Mouse (Mus musculus) neural tube, embryonic 13.5 days (tissue): Measurements from ENCODE around the gene Slc9a1. TPM values are rescaled to one million over a fixed set of nuclear protein-coding genes. Genes with fewer than 3 reads are reported as not detected.
A peak's percentile ranks its signal among the peaks of the same experiment; 100 is the strongest.

Experiments
- ATAC-seq: fragments of 200-750 bp; cut with Nextera tagmentation; 2 replicates; pipeline ENCODE4 v1.8.0; 2017; ENCODE audit warnings: low read depth, mild to moderate bottlenecking, moderate TSS enrichment, moderate library complexity
- H3K27ac ChIP-seq: fragments of 300-500 bp; sonication (generic); replicated peaks from 2 replicates; pipeline ENCODE4 v1.5.1; 2015; ENCODE audit warnings: moderate library complexity, mild to moderate bottlenecking, inconsistent platforms
- H3K27me3 ChIP-seq: fragments of 300-500 bp; sonication (generic); 2 replicates; pipeline ENCODE4 v1.6.1; 2015; ENCODE audit warnings: mild to moderate bottlenecking, inconsistent platforms
- H3K36me3 ChIP-seq: fragments of 300-500 bp; sonication (generic); 2 replicates; pipeline ENCODE4 v1.6.1; 2015; ENCODE audit warnings: mild to moderate bottlenecking, inconsistent platforms
- H3K4me1 ChIP-seq: fragments of 300-500 bp; sonication (generic); replicated peaks from 2 replicates; pipeline ENCODE4 v1.6.1; 2015; ENCODE audit warnings: inconsistent platforms
- H3K4me2 ChIP-seq: fragments of 300-500 bp; sonication (generic); 2 replicates; pipeline ENCODE4 v1.6.1; 2015; ENCODE audit warnings: inconsistent platforms, mild to moderate bottlenecking, moderate library complexity
- H3K4me3 ChIP-seq: fragments of 300-500 bp; sonication (generic); 2 replicates; pipeline ENCODE4 v1.5.1; 2015; ENCODE audit warnings: mild to moderate bottlenecking, inconsistent platforms
- H3K9ac ChIP-seq: fragments of 300-500 bp; sonication (generic); 2 replicates; pipeline ENCODE4 v1.6.1; 2015; ENCODE audit warnings: moderate library complexity, mild to moderate bottlenecking, inconsistent platforms
- H3K9me3 ChIP-seq: fragments of 300-500 bp; sonication (generic); 2 replicates; pipeline ENCODE4 v1.6.1; 2016; ENCODE audit warnings: inconsistent platforms
- WGBS: fragments of 180-500 bp; shearing (Covaris S2); methylation state at CpG from one replicate; pipeline ENCODE4 v1.1.7; 2015; 5-methylcytosine and 5-hydroxymethylcytosine counted together
- polyA plus RNA-seq: library from polyadenylated mRNA; unstranded; fragments of >200 nt; fragmentation: Nextera tagmentation; extraction: Ambion mirVana; gene quantifications from 2 replicates; pipeline ENCODE4 v1.2.1, GENCODE M21; 2015

Slc9a1 gene
- polyA plus RNA-seq, 1 experiment from 2014 or later: 7.1 TPM

DNA sequence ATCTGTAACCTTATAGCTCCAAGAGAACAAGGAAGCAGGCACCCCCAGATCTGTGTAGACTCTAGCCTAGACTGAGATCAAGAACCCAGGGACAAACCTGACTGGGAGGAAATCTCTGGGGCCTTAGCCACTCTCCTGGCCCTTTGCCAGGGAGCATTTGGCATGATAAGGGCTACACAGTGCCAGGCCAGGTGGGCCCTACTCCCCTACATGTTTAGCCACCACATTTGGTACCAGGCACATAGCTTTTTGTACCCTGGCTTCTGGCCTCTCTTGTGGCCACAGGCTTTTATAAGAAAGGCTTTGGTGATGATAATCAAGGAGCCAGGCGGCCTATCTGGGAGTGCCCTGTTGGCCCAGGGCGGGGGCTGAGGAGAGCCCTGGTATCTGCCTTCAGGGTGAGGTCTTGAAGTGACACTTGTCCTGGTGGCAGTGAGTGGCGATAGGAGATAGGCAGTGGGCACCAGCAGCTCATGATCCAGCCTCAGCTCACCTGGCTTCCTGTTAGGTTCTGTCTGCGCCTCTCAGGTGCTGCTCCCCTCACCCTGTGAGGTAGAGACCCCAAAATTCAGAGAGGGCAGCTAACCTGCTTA, 25.6 kb downstream of the Slc9a1 start:
- H3K4me1 ChIP-seq: peaks cover 67% of the 10 kb centered on the region
- H3K4me2 ChIP-seq: no peak overlapping the region
- H3K36me3 ChIP-seq: no peaks in the 10 kb centered on the region
- no peak overlapping the region for H3K27ac ChIP-seq
- no peak overlapping the region for H3K4me3 ChIP-seq
- WGBS: 90% methylated on average over 4 of the region's 4 CpGs
- ATAC-seq: no peak
- no peaks in the 10 kb centered on the region for H3K9me3 ChIP-seq
- peak overlapping the region; percentile 32; the same call in 1 of the 2 replicates for H3K9ac ChIP-seq
- no peaks in the 10 kb centered on the region for H3K27me3 ChIP-seq

DNA sequence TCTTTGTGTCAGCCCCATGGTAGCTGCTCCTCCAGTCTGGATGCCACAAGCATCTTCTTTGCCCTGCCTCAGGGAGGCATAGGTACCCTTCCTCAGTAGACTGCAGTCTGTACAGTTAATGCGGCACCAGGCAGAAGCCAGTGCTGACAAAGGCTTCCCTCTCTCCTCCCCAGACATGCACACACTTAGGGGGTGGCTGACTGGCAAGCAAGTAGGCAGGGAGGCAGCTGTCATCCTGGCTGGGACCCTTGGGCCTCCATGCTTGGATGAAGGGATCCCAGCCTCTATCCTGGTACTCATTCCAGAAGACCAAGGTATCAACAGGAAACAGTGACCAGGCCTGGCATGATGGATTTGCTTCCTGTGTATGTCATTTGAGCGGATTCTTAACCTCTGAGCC, 26.6 kb downstream of the Slc9a1 start:
- Histone ChIP-seq H3K9me3 (no peaks in the 10 kb centered on the region), H3K36me3 (no peaks in the 10 kb centered on the region), H3K27ac (0 out of 2 replicates have a peak overlapping the region, but pooled peaks have one; percentile 18), H3K4me3 (no peak overlapping the region), H3K9ac (no peak overlapping the region), H3K4me2 (no peak overlapping the region), H3K4me1 (peaks cover 59% of the 10 kb centered on the region), H3K27me3 (no peaks in the 10 kb centered on the region)
- WGBS: 73% methylated on average over 2 of the region's 2 CpGs
- ATAC-seq: no peak

DNA sequence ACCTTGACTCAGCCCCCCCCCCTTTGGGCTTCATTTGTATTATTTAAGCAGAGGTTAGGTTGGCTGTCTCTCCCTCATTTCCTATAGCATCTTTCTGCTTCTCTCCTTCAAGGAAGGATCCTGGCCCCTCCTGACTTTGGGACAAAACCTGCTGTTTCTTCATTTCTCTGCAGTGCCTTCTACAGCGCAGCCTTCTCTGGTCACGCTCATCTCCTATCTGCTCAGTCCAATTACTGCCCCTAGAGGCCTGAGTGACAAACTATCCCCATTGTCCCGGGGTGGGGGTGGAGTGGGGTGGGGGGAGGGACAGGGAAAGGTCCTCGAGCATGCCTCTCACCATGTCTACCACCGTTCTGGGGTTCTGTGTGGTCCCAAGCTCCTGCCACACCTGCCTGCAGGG, 27.8 kb downstream of the Slc9a1 start:
- ATAC-seq: no peak
- Histone ChIP-seq H3K27ac (no peak overlapping the region), H3K9ac (no peak overlapping the region), H3K9me3 (no peaks in the 10 kb centered on the region), H3K36me3 (no peaks in the 10 kb centered on the region), H3K4me1 (peaks cover 50% of the 10 kb centered on the region), H3K4me3 (no peak overlapping the region), H3K27me3 (no peaks in the 10 kb centered on the region), H3K4me2 (no peak overlapping the region)
- 32% methylated on average over 5 of the region's 5 CpGs for WGBS

DNA sequence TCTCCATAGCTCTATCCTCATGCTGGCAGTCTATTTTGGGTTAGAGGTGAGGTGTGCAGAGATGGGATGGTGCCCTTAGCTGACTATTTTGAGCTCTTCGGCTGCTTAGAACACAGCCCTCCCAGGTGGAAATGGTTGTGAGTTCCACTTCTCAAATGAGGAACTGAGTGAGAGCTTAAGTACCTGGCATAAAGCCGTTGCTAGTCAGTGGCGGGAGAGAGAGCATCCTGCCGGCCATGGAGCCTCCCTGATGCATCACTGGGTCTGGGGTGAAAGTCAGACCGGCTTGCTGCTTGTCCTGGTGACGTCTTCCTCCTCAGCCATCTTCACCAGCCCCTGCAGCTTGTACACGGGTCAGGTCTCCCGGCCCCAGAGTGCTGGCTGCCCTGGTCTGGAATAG, 28.5 kb downstream of the Slc9a1 start:
- no peak for ATAC-seq
- H3K4me3 ChIP-seq: no peak overlapping the region
- H3K9me3 ChIP-seq: no peaks in the 10 kb centered on the region
- 88% methylated on average over 8 of the region's 8 CpGs for WGBS
- no peaks in the 10 kb centered on the region for H3K27me3 ChIP-seq
- no peak overlapping the region for H3K9ac ChIP-seq
- no peak overlapping the region for H3K4me2 ChIP-seq
- H3K36me3 ChIP-seq: no peaks in the 10 kb centered on the region
- no peak overlapping the region for H3K27ac ChIP-seq
- H3K4me1 ChIP-seq: peaks cover 50% of the 10 kb centered on the region

DNA sequence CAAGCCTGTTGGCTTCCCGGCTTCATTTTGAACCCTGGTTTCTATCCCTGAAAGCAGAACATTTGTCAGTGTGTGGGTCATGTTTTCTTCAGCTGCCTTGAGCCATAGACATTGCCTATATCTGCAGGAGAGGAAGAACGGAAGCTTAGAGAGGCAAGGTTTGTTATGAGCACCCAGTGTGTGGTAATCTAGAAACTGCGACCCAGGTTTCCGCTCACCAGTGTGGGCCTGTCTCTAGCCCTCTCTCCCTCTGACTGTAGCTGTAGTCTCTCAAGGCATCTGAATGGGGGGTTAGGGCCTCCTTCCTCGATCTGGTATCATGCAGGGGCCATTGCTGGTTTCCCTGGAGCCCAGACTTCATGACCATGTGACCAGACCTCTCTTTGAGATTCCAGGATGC, 29.1 kb downstream of the Slc9a1 start:
- no peak for ATAC-seq
- no peaks in the 10 kb centered on the region for H3K9me3 ChIP-seq
- H3K4me2 ChIP-seq: no peak overlapping the region
- no peaks in the 10 kb centered on the region for H3K36me3 ChIP-seq
- H3K4me1 ChIP-seq: peaks cover 50% of the 10 kb centered on the region
- H3K9ac ChIP-seq: no peak overlapping the region
- no peak overlapping the region for H3K4me3 ChIP-seq
- H3K27me3 ChIP-seq: no peaks in the 10 kb centered on the region
- 81% methylated on average over 5 of the region's 5 CpGs for WGBS
- no peak overlapping the region for H3K27ac ChIP-seq

DNA sequence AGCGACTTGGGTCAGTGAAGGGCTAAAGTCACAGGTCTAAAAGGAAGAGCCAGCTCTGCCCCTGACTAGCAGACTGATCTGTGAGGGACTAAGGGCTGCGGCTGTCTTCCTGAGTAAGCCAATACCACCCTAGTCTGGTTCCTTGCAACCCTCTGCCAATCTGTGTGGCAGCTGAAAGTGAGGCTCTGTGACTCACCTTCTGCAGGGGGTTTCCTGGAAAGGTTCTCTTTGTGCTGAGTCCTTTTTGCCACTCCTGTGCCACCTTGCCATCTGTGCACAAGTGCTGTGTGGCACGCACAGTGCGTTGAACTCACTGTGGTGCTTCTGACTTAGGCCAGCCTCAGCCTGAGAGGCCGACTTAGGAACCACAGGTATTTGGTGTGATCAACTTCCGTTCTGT, 30.0 kb downstream of the Slc9a1 start:
- Histone ChIP-seq H3K4me2 (no peak overlapping the region), H3K9ac (no peak overlapping the region), H3K27me3 (no peaks in the 10 kb centered on the region), H3K4me1 (peaks cover 45% of the 10 kb centered on the region), H3K9me3 (no peaks in the 10 kb centered on the region), H3K36me3 (no peaks in the 10 kb centered on the region), H3K4me3 (no peak overlapping the region), H3K27ac (no peak overlapping the region)
- no peak for ATAC-seq
- WGBS: 90% methylated on average over 6 of the region's 6 CpGs

DNA sequence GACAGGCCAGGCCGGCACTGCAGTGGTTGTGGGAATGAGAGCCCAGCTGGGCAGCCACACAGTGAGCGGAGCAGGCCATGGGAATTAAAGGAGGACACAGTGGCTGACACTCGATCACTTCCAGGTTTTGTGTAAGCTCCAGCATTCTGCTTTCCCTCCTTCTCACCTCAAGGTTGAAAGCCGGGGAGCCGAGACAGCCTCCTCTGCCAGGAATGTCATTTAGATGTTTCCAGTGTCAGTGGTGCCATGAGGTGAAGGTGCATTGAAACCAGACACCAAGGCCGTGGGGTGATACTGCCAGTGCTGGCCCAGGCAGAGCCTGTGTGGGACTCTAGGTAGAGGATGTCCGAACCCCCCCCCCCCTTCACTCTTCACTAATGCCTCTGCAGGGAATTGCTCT, 30.6 kb downstream of the Slc9a1 start:
- Histone ChIP-seq H3K4me2 (no peak overlapping the region), H3K9ac (no peak overlapping the region), H3K27ac (no peak overlapping the region), H3K4me3 (no peak overlapping the region), H3K9me3 (no peaks in the 10 kb centered on the region), H3K4me1 (peaks cover 39% of the 10 kb centered on the region), H3K27me3 (no peaks in the 10 kb centered on the region), H3K36me3 (no peaks in the 10 kb centered on the region)
- WGBS: 72% methylated on average over 7 of the region's 7 CpGs
- no peak for ATAC-seq

DNA sequence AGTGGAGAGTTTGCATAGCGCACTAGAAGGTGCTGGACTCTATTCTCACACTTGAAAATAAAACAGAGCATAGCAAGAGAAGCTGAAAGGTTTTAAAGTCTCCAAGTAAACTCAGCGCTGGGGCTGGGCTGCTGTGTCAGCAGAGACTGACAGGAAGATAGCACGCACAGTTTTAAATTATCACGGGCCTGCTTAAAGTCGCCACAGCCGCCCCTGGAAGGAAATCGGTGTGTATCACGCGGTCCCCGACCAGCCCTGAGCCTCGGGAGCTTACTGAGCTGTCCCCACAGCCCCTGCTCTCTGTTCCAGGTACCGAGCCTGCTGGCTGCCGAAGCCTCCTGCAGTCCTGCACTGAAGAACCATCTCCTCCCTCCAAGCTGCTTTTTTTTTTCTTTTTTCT, 32.5 kb downstream of the Slc9a1 start:
- no peak overlapping the region for H3K4me3 ChIP-seq
- H3K27me3 ChIP-seq: no peaks in the 10 kb centered on the region
- H3K4me2 ChIP-seq: no peak overlapping the region
- H3K4me1 ChIP-seq: peaks cover 33% of the 10 kb centered on the region
- H3K36me3 ChIP-seq: no peaks in the 10 kb centered on the region
- ATAC-seq: no peak
- no peak overlapping the region for H3K27ac ChIP-seq
- WGBS: 71% methylated on average over 13 of the region's 13 CpGs
- no peaks in the 10 kb centered on the region for H3K9me3 ChIP-seq
- no peak overlapping the region for H3K9ac ChIP-seq

DNA sequence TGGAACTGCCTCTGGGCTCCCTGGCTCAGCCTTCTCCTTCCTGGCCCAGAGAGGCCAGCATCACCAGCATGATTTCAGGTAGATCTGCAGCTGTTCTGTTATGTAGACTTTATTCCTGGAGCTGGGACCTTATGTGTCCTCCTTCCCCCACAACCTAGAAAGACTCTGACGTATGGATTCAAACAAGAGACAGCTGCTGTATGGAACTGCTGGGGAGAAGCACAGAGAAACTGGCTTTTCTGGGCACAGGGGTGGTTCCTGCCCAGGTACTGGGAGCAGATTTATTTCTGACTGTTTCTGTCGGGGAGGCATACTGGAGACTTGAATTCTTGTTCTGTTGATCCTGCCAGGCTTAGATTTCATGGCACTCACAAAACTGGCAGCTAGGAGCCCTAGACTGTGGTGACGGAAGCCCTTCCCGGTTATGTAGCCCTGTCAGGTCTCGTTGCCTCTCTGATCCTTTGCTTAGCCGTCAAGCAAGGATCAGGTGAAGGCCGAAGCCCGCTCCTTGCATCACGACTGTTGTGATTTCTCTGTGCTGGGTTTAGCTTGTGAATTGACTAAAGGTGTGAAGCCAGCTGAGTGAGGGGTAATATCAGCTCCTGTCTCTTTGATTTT, 34.2 kb downstream of the Slc9a1 start:
- H3K27ac ChIP-seq: no peak overlapping the region
- H3K4me3 ChIP-seq: no peak overlapping the region
- no peak overlapping the region for H3K9ac ChIP-seq
- no peaks in the 10 kb centered on the region for H3K27me3 ChIP-seq
- no peak overlapping the region for H3K4me2 ChIP-seq
- WGBS: 92% methylated on average over 9 of the region's 9 CpGs
- H3K4me1 ChIP-seq: peaks cover 33% of the 10 kb centered on the region
- ATAC-seq: no peak
- H3K9me3 ChIP-seq: no peaks in the 10 kb centered on the region
- no peaks in the 10 kb centered on the region for H3K36me3 ChIP-seq

DNA sequence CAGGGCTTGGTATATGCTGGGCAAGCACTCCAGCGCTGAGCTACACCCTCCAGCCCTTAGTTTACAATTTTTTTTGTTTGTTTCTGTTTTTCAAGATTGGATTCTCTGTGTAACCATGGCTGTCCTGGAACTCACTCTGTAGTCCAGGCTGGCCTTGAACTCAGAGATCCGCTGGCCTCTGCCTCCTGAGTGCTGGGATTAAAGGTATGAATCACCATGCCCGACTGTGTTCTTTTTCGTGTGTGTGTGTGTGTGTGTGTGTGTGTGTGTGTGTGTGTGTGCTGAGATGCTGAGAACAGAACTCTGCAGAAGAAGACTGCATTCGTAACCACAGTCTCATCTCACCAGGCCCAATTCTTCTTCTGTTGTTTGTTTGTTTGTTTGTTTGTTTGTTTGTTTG, 34.8 kb downstream of the Slc9a1 start:
- Histone ChIP-seq H3K36me3 (no peaks in the 10 kb centered on the region), H3K4me1 (peaks cover 27% of the 10 kb centered on the region), H3K4me2 (no peak overlapping the region), H3K27ac (no peak overlapping the region), H3K9ac (no peak overlapping the region), H3K4me3 (no peak overlapping the region), H3K27me3 (no peaks in the 10 kb centered on the region), H3K9me3 (no peaks in the 10 kb centered on the region)
- ATAC-seq: no peak
- 83% methylated on average over 5 of the region's 5 CpGs for WGBS

DNA sequence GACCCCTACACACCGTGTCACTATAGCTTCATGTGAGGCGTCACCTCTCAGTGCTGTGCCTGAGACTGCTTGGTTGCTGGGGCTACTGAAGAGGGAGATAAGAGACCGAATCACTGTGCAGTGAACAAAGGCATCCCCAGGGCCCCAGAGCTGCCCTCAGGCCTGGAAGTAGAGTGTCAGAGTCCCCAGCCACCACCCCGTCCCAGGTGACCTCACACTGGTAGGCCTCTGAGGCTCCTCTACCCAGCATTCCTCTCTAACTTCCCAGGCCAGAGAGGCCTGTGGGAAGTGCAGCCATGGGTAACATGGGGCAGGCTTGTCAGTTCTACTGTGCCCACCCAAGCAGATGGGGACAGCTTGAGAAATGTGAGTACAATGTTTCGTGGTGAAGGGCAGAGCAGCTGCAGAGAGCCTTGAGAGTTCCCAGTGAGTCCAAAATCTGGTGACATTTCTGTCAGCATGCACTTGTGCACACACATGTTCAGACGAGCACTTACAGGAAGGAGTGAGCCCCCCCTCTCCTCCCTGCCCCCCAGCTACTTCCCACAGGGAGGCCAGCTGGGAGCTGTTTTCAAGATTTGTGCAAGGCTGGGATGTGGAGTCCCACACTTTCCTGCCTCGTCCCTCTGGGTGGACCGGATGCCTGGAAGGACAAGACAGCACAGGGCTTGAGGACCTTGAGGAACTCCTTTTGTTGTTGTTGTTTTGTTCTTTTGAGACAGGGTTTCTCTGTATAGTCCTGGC, 37.0 kb downstream of the Slc9a1 start:
- H3K9me3 ChIP-seq: no peaks in the 10 kb centered on the region
- no peaks in the 10 kb centered on the region for H3K27me3 ChIP-seq
- no peak overlapping the region for H3K9ac ChIP-seq
- 63% methylated on average over 8 of the region's 8 CpGs for WGBS
- H3K4me3 ChIP-seq: no peak overlapping the region
- H3K4me1 ChIP-seq: peaks cover 27% of the 10 kb centered on the region
- H3K4me2 ChIP-seq: no peak overlapping the region
- peak overlapping the region; percentile 75 for H3K27ac ChIP-seq
- H3K36me3 ChIP-seq: no peaks in the 10 kb centered on the region
- no peak for ATAC-seq

DNA sequence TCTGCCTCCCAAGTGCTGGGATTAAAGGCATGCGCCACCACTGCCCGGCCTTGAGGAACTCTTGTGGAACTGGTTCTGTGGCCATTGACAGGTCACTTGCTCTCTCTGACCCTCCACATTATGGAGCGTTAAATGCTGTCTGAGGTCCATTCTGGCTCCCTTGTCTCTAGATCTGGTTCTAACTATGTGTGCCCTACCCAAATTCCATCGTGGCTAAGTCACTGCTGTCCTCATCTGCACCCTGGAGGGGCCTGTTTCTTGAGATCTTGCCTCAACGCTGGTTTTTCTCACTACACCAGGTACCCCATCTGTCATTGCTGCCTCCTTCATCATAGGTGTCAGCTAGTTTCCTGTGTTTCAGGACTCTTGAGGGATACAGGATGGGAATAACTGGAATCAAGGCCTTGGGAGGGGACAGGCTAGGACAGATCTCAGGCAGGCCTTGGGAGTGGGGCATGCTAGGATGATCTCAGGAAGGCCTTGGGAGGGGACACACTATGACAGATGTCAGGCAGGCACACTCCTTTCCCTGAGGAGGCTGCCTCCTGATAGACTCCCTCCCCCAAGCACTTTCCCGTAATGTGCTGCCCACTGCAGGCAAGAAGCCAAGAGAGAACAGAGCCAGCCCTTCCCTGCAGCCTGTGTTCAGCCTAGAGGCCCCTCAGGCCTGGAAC, 37.7 kb downstream of the Slc9a1 start:
- no peak overlapping the region for H3K4me3 ChIP-seq
- H3K4me1 ChIP-seq: peaks cover 27% of the 10 kb centered on the region
- H3K27ac ChIP-seq: peak overlapping the region; percentile 75
- peak; percentile 73 for ATAC-seq
- WGBS: 67% methylated on average over 6 of the region's 6 CpGs
- no peak overlapping the region for H3K4me2 ChIP-seq
- H3K9me3 ChIP-seq: no peaks in the 10 kb centered on the region
- H3K36me3 ChIP-seq: 0 out of 2 replicates have a peak, but pooled peaks cover 3% of the 10 kb centered on the region
- H3K9ac ChIP-seq: peak overlapping the region; percentile 43; the same call in 1 of the 2 replicates
- no peaks in the 10 kb centered on the region for H3K27me3 ChIP-seq
